Mouse (Mus musculus): ENCODE results near the gene Ly6g6d. TPM values are rescaled to one million over a fixed set of nuclear protein-coding genes. Genes with fewer than 3 reads are reported as not detected.
A peak's percentile ranks its signal among the peaks of the same experiment; 100 is the strongest.

The Ly6g6d gene
- polyA plus RNA-seq, 1 experiment from 2014 or later, result 0.60 TPM

- H3K9me3 ChIP-seq (ENCODE audit: low read length), result no peaks in the 10 kb centered on the region
- WGBS (ENCODE audit: insufficient replicate concordance), result under 1% methylated on average over 19 of the region's 19 CpGs
- peak within 1 kb of the TSS; percentile 93 for H3K27ac ChIP-seq (ENCODE audit: low read depth)
- peak within 1 kb of the TSS; percentile 89 for H3K9ac ChIP-seq (replicated peaks)
- H3K4me2 ChIP-seq (ENCODE audit: low read depth, low read length), result peak within 1 kb of the TSS; percentile 93
- DNase-seq, result peak; percentile 48
- peak; percentile 1; the same call in 1 of the 2 replicates for ATAC-seq
- H3K4me3 ChIP-seq (ENCODE audit: low read depth, low read length), result peak within 1 kb of the TSS; percentile 88
- H3K27me3 ChIP-seq (ENCODE audit: insufficient read depth, low read length), result no peaks in the 10 kb centered on the region
- TF ChIP-seq EP300 (IDR thresholded peaks at IDR 0.05; ENCODE audit: low read depth), result no peak
- TF ChIP-seq CTCF (IDR thresholded peaks at IDR 0.05; ENCODE audit: low read depth), result peak; percentile 46
- peaks cover 25% of the 10 kb centered on the region for H3K36me3 ChIP-seq (replicated peaks; ENCODE audit: insufficient read depth, low read length)
- H3K4me1 ChIP-seq (ENCODE audit: insufficient read depth), result peaks cover 22% of the 10 kb centered on the region
These were observed 44.0 kb upstream of the Ly6g6d start, which contains the start of gene Csnk2b for GRCm38 (mm10) chr17:35121871-35122303. Gene Csnk2b (minus strand): TSS chr17:35122053.

GRCm38 (mm10) chr17:35121143-35121799, 43.4 kb upstream of the Ly6g6d start, which contains the start of gene Gpank1:
Gene Gpank1 (plus strand): TSS chr17:35121455.
- DNase-seq, result peak; percentile 96
- H3K36me3 ChIP-seq (replicated peaks; ENCODE audit: insufficient read depth, low read length), result peaks cover 28% of the 10 kb centered on the region

GRCm38 (mm10) chr17:35120745-35121142, 42.9 kb upstream of the Ly6g6d start:
- DNase-seq, result no peak
- Histone ChIP-seq H3K9ac (replicated peaks) (peak overlapping the region; percentile 89), H3K9me3 (ENCODE audit: low read length) (no peaks in the 10 kb centered on the region), H3K27me3 (ENCODE audit: insufficient read depth, low read length) (no peaks in the 10 kb centered on the region), H3K36me3 (replicated peaks; ENCODE audit: insufficient read depth, low read length) (peaks cover 33% of the 10 kb centered on the region), H3K4me3 (ENCODE audit: low read depth, low read length) (peak overlapping the region; percentile 88), H3K4me1 (ENCODE audit: insufficient read depth) (peaks cover 17% of the 10 kb centered on the region), H3K27ac (ENCODE audit: low read depth) (peak overlapping the region; percentile 63), H3K4me2 (ENCODE audit: low read depth, low read length) (peak overlapping the region; percentile 84)
- TF ChIP-seq EP300 (IDR thresholded peaks at IDR 0.05; ENCODE audit: low read depth), result no peak
- WGBS (ENCODE audit: insufficient replicate concordance), result under 1% methylated on average over 33 of the region's 33 CpGs
- peak; percentile 10 for ATAC-seq

More at GRCm38 (mm10) chr17:35121143-35121799, 43.4 kb upstream of the Ly6g6d start, which contains the start of gene Gpank1:
- WGBS (ENCODE audit: insufficient replicate concordance), result under 1% methylated on average over 46 of the region's 50 CpGs
- Histone ChIP-seq H3K4me1 (ENCODE audit: insufficient read depth) (peaks cover 18% of the 10 kb centered on the region), H3K4me2 (ENCODE audit: low read depth, low read length) (peak within 1 kb of the TSS; percentile 93), H3K27ac (ENCODE audit: low read depth) (peak within 1 kb of the TSS; percentile 93), H3K9ac (replicated peaks) (peak within 1 kb of the TSS; percentile 89), H3K9me3 (ENCODE audit: low read length) (no peaks in the 10 kb centered on the region), H3K4me3 (ENCODE audit: low read depth, low read length) (peak within 1 kb of the TSS; percentile 88), H3K27me3 (ENCODE audit: insufficient read depth, low read length) (no peaks in the 10 kb centered on the region)
- peak; percentile 58; the same call in 1 of the 2 replicates for TF ChIP-seq EP300 (IDR thresholded peaks at IDR 0.05; ENCODE audit: low read depth)
- TF ChIP-seq CTCF (IDR thresholded peaks at IDR 0.05; ENCODE audit: low read depth), result no peak
- ATAC-seq, result peak; percentile 94

- WGBS (ENCODE audit: insufficient replicate concordance), result 75% methylated on average over 8 of the region's 8 CpGs
- H3K4me2 ChIP-seq (ENCODE audit: low read depth, low read length), result no peak within 1 kb of the TSS
- no peak; the same call in 1 of the 2 replicates for ATAC-seq
- peak; percentile 63 for DNase-seq
- H3K4me3 ChIP-seq (ENCODE audit: low read depth, low read length), result no peak within 1 kb of the TSS
- H3K27me3 ChIP-seq (ENCODE audit: insufficient read depth, low read length), result no peaks in the 10 kb centered on the region
- TF ChIP-seq EP300 (IDR thresholded peaks at IDR 0.05; ENCODE audit: low read depth) (no peak), CTCF (IDR thresholded peaks at IDR 0.05; ENCODE audit: low read depth) (peak; percentile 75)
- no peak within 1 kb of the TSS for H3K27ac ChIP-seq (ENCODE audit: low read depth)
- H3K36me3 ChIP-seq (replicated peaks; ENCODE audit: insufficient read depth, low read length), result peaks cover 32% of the 10 kb centered on the region
- H3K9me3 ChIP-seq (ENCODE audit: low read length), result no peaks in the 10 kb centered on the region
- 0 out of 2 replicates have a peak, but pooled peaks cover 3% of the 10 kb centered on the region for H3K4me1 ChIP-seq (ENCODE audit: insufficient read depth)
- no peak within 1 kb of the TSS for H3K9ac ChIP-seq (replicated peaks)
These were observed 37.5 kb upstream of the Ly6g6d start, which contains the start of gene Ly6g5b for GRCm38 (mm10) chr17:35115046-35116019. Gene Ly6g5b (minus strand): TSS chr17:35115428.

- Histone ChIP-seq H3K9ac (replicated peaks) (no peak overlapping the region), H3K4me2 (ENCODE audit: low read depth, low read length) (no peak overlapping the region), H3K9me3 (ENCODE audit: low read length) (no peaks in the 10 kb centered on the region), H3K27ac (ENCODE audit: low read depth) (no peak overlapping the region), H3K4me1 (ENCODE audit: insufficient read depth) (no peaks in the 10 kb centered on the region), H3K27me3 (ENCODE audit: insufficient read depth, low read length) (no peaks in the 10 kb centered on the region), H3K36me3 (replicated peaks; ENCODE audit: insufficient read depth, low read length) (peaks cover 15% of the 10 kb centered on the region; the same call in 1 of the 2 replicates), H3K4me3 (ENCODE audit: low read depth, low read length) (no peak overlapping the region)
- ATAC-seq (no peak), DNase-seq (no peak)
- no peak for TF ChIP-seq CTCF (IDR thresholded peaks at IDR 0.05; ENCODE audit: low read depth)
- TF ChIP-seq EP300 (IDR thresholded peaks at IDR 0.05; ENCODE audit: low read depth), result no peak
- 63% methylated on average over 9 of the region's 9 CpGs for WGBS (ENCODE audit: insufficient replicate concordance)
These were observed 33.9 kb upstream of the Ly6g6d start for GRCm38 (mm10) chr17:35111774-35112173.

Measured in liver, postnatal 0 days (tissue).